Mouse (Mus musculus) neutrophil, adult 5-6 weeks (primary cell): Measurements from ENCODE around the gene Harbi1. TPM values are rescaled to one million over a fixed set of nuclear protein-coding genes. Genes with fewer than 3 reads are reported as not detected.
"Not testable (repeated sequence)": the region's sequence is repeated elsewhere in the genome, so short reads cannot be mapped to it uniquely, and the experiment has no call there.

Experiments
- ATAC-seq: fragments of 151-379, 151-347 bp; 2 replicates; pipeline ENCODE4 v1.8.0; 2017; ENCODE audit warnings: mild to moderate bottlenecking, moderate TSS enrichment; ENCODE audit not compliant: insufficient number of reproducible peaks, poor library complexity, low FRiP score, severe bottlenecking; ENCODE audit errors: extremely low read depth
- total RNA-seq: library from RNA; stranded (forward); fragments of 200-1000 nt; gene quantifications from 2 replicates; pipeline ENCODE4 v1.2.3, GENCODE M21; 2017

The Harbi1 gene
- total RNA-seq, 1 experiment from 2014 or later, result 11.5 TPM

DNA sequence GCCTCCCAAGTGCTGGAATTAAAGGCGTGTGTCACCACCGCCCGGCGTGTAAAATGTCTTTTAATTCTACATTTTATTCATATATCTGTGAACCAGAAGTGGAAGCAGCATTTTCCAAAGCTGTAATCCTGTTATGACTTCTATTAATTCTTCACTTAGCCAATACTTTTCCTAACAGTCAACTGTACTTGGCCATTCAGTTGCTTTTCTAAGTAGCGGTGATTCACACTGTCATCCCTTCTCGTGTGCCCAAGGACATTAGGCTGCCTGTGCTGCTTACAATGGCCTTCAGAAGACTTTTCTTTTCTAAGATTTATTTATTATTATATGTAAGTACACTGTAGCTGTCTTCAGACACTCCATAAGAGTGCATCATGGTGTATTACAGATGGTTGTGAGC lies 2.3 kb upstream of the Harbi1 start:
- ATAC-seq, result no peak

DNA sequence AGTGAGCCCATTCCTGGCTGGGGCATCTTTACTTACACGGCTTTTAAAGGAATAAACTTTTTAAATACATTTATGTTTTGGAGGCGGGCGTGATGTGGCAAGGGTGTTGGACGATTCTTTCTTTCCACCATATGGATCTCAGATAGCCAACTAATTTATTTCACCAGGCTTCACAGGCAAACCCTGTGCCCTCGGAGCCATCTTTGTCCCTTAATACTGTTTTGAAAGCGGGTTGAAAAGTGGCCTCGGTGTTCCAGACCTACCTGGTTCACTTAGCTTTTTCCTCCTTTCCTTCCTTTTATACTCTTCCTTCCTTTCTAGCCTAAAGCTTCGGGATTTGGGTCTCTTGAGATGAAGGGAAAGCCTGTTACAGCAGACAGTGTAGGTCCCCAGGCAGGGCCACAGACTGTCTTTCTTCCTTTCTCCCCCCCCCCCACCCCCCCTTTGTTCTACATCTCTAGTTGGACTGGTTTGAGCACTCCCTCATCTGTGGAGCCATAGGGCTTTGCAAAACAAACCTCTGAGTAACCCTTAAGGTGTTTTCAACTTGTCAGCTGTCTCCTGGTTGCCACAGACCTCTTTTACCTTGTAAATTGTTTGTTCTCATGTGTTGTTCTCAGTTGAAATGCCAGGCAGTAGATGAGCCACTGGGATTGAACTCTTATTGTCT lies 739 bp downstream of the Harbi1 start:
- no peak for ATAC-seq

- ATAC-seq, result no peak
These were observed 4.3 kb downstream of the Harbi1 start for GRCm38 (mm10) chr2:91714921-91715320.

DNA sequence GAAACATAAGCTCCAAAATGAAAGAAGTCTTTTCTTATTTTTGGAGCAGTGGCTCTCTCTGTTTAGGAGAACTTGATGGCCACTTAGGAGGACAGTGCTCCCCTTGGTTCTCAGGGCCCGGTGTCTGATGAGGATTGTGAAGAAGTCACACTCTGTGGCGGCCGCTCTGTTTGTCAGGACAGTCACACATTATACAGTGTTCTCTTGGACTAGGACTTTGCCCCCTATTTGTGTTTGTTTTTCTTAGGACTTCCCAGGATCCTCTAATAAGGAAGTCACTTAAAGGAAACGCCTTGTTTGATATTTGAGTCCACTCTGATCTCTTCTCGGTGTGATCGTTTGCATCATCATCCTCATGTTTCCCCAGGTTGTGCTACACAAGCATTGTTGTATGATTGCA lies 7.6 kb downstream of the Harbi1 start:
- ATAC-seq, result no peak

- ATAC-seq, result no peak
These were observed 12.7 kb downstream of the Harbi1 start for GRCm38 (mm10) chr2:91723382-91723781.

- ATAC-seq, result no peak
These were observed 13.3 kb downstream of the Harbi1 start for GRCm38 (mm10) chr2:91723951-91724350.

GRCm38 (mm10) chr2:91724716-91725115 lies 14.1 kb downstream of the Harbi1 start:
- no peak for ATAC-seq

- ATAC-seq, result not testable (repeated sequence)
These were observed 14.8 kb downstream of the Harbi1 start for GRCm38 (mm10) chr2:91725476-91725875.

DNA sequence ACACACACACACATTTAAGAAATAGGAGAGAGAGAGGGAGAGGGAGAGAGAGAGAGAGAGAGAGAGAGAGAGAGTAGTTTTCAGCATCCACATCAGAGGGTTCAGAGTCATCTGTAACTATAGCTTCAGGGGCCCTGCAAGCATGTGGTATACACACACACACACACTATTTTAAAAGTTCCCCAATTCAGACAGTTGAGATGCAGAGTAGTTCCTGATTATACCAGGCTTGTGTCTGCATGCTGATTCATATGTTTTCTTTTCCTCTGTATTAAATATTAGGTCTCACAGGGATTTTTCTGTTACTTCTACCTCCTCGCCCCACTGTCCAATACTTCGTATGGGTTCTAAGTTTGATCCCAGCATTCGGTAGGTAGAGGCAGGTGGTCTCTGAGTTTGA lies 16.4 kb downstream of the Harbi1 start:
- no peak for ATAC-seq

GRCm38 (mm10) chr2:91729571-91729970 lies 18.9 kb downstream of the Harbi1 start:
- ATAC-seq, result no peak

GRCm38 (mm10) chr2:91729971-91730821 lies 19.5 kb downstream of the Harbi1 start, which contains the start of gene Ambra1:
Gene Ambra1 (plus strand): TSS chr2:91730134.
- ATAC-seq, result peak; percentile 98

GRCm38 (mm10) chr2:91735221-91735620 lies 24.6 kb downstream of the Harbi1 start:
- no peak for ATAC-seq

DNA sequence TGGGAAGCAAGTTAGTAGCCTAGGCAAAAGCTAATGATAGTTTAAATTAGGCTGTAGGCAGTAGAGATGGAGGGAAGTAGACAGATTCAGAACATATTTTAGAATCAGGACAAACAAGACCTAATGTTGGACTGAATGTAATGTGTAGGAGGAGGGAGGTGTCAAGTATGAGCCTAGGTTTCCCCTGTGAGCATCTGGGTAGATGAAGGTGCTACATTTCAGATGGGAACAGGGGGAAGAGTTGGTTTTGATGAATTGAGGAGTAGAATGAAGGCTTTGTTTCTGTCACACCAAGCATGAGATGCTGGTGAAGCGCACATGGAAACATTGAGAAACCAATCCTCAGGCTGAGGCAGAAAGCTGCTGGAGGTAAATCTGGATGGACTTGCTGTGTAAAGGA lies 28.9 kb downstream of the Harbi1 start:
- ATAC-seq, result no peak

GRCm38 (mm10) chr2:91744686-91745085 lies 34.0 kb downstream of the Harbi1 start:
- no peak for ATAC-seq

- ATAC-seq, result no peak
These were observed 39.2 kb downstream of the Harbi1 start for GRCm38 (mm10) chr2:91749811-91750261.

Other genes starting within 250 kb of the Harbi1 start
- 31.4 and 35.0 TPM in 2 replicates for gene Ckap5, start 184.1 kb upstream of the Harbi1 start, total RNA-seq
- 0.23 TPM in 1 of 2 replicates, not detected in the other for gene F2, start 74.4 kb upstream of the Harbi1 start, total RNA-seq
- gene Zfp408, start 61.1 kb upstream of the Harbi1 start, total RNA-seq, result 19.0 and 19.2 TPM in 2 replicates
- 75.8 and 91.2 TPM in 2 replicates for gene Arhgap1, start 61.0 kb upstream of the Harbi1 start, total RNA-seq
- 12.7 and 17.2 TPM in 2 replicates for gene Atg13, start 276 bp upstream of the Harbi1 start, total RNA-seq
- 41.9 and 42.8 TPM in 2 replicates for gene Ambra1, start 19.3 kb downstream of the Harbi1 start, total RNA-seq
- gene Chrm4, start 216.4 kb downstream of the Harbi1 start, total RNA-seq, result not detected in 2 replicates
- gene Mdk, start 221.4 kb downstream of the Harbi1 start, total RNA-seq, result 1.1 and 1.3 TPM in 2 replicates
- gene Gm9821, start 234.9 kb downstream of the Harbi1 start, total RNA-seq, result 0.35 and 0.74 TPM in 2 replicates